8 mouse cellular contexts compared by ENCODE assay signal in the genomic region with DNA sequence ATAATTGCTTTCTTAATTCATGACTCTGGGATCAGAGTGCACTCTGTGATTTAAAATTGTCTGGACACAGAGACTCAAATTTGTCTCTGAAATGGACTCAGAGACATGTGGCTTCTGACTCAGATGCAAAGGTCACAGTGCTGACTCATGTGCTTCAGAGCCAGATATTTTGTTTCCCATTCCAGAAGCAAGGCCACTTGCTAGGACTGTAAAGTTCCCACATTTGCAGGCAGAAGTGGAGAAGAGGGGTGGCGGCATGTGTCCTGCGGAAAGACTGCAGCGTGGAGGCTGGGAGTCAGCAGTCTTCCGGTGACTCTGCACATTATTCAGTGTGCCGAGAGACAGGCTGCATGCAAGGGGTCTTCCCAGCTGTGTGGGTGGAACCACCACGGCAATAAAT.
A peak's percentile ranks its signal among the peaks of the same experiment; 100 is the strongest.
DNase-seq lines count a peak whose midpoint lies in the region; ATAC-seq and TF ChIP-seq lines count a peak whose summit lies in the region.

No protein-coding gene starts in this region.

- H3K36me3 ChIP-seq in lung, embryonic 14.5 days (ENCODE audit: insufficient read depth), result no peaks in the 10 kb centered on the region
- H3K36me3 ChIP-seq in hindbrain, embryonic 12.5 days, result no peaks in the 10 kb centered on the region

- no peak overlapping the region for H3K4me2 ChIP-seq in lung, embryonic 14.5 days
- H3K4me2 ChIP-seq in hindbrain, embryonic 12.5 days (replicated peaks), result no peak overlapping the region

- DNase-seq in lung, embryonic 14.5 days, result peak; percentile 30
- no peak for DNase-seq in lung, adult 2 months
- peak; percentile 88 for DNase-seq in adrenal gland, adult 2 months
- DNase-seq in gastrocnemius, adult 8-10 months (ENCODE audit: low spot score in 2 of 2), result peak; percentile 4 to 5
- DNase-seq in kidney, postnatal 4 days, result peak; percentile 27 to 37
- DNase-seq in spleen, adult 18-20 months, result no peak
- no peak for DNase-seq in spleen, adult 12 weeks (ENCODE audit: low spot score)

- no peak for TF ChIP-seq POLR2A in lung, adult 2 months (IDR thresholded peaks at IDR 0.05; ENCODE audit: borderline replicate concordance, extremely low read depth, low read depth, low read length)

- 48% methylated on average over 6 of the region's 6 CpGs for WGBS in lung, embryonic 14.5 days
- 58% methylated on average over 6 of the region's 6 CpGs for WGBS in lung, adult 2 months
- 65% methylated on average over 6 of the region's 6 CpGs for WGBS in hindbrain, embryonic 12.5 days

- no peak for TF ChIP-seq CTCF in lung, embryonic 14.5 days (IDR thresholded peaks at IDR 0.05; ENCODE audit: low read depth)
- no peak for TF ChIP-seq CTCF in lung, adult 2 months (IDR thresholded peaks at IDR 0.05; ENCODE audit: insufficient read depth, low read length)

- H3K27me3 ChIP-seq in lung, embryonic 14.5 days (ENCODE audit: insufficient read depth, low read length), result no peaks in the 10 kb centered on the region
- no peaks in the 10 kb centered on the region for H3K27me3 ChIP-seq in hindbrain, embryonic 12.5 days

- no peak overlapping the region for H3K27ac ChIP-seq in lung, embryonic 14.5 days (ENCODE audit: low read depth)
- H3K27ac ChIP-seq in hindbrain, embryonic 12.5 days, result no peak overlapping the region

- H3K4me3 ChIP-seq in lung, embryonic 14.5 days (ENCODE audit: low read depth, low read length), result no peak overlapping the region
- H3K4me3 ChIP-seq in lung, adult 2 months (replicated peaks; ENCODE audit: extremely low read depth, low read depth, low read length), result no peak overlapping the region
- H3K4me3 ChIP-seq in hindbrain, embryonic 12.5 days, result no peak overlapping the region

- H3K9me3 ChIP-seq in lung, embryonic 14.5 days (ENCODE audit: low read depth, low read length), result no peaks in the 10 kb centered on the region
- H3K9me3 ChIP-seq in hindbrain, embryonic 12.5 days (replicated peaks), result no peaks in the 10 kb centered on the region

- H3K4me1 ChIP-seq in lung, embryonic 14.5 days (ENCODE audit: insufficient read depth), result no peaks in the 10 kb centered on the region
- no peaks in the 10 kb centered on the region for H3K4me1 ChIP-seq in lung, adult 2 months (ENCODE audit: control insufficient read depth, insufficient read depth, low read length)
- H3K4me1 ChIP-seq in hindbrain, embryonic 12.5 days, result no peaks in the 10 kb centered on the region

- H3K9ac ChIP-seq in lung, embryonic 14.5 days, result no peak overlapping the region
- H3K9ac ChIP-seq in hindbrain, embryonic 12.5 days, result no peak overlapping the region

- no peak for ATAC-seq in lung, embryonic 14.5 days (ENCODE audit: insufficient read depth)
- no peak for ATAC-seq in hindbrain, embryonic 12.5 days (ENCODE audit: low FRiP score)

Comparison
In these comparisons a context has a peak if more than half of its experiments do, and no peak if none do; other contexts are left out.
1. DNase-seq: peak in lung, embryonic 14.5 days (single experiment), adrenal gland, adult 2 months (single experiment), gastrocnemius, adult 8-10 months (2 of 2) and kidney, postnatal 4 days (2 of 2); none in lung, adult 2 months (single experiment), spleen, adult 18-20 months (0 of 2) and spleen, adult 12 weeks (single experiment).